ENCODE assay signal across 28 mouse cellular contexts in genomic region chr11:58127544-58127943, GRCm38 (mm10). TPM values are rescaled to one million over a fixed set of nuclear protein-coding genes. Genes with fewer than 3 reads are reported as not detected.
DNase-seq lines count a peak whose midpoint lies in the region; ATAC-seq and TF ChIP-seq lines count a peak whose summit lies in the region.
"Had no signal": no experiment of that assay in that cellular context is flagged by ENCODE, and none has a peak within 500 bp of the region (broad histone marks: within the 10 kb centered on the region; RNA-seq: fewer than 3 reads in every experiment).

No protein-coding gene starts in this region.

- TF ChIP-seq EP300 in MEL (IDR thresholded peaks at IDR 0.05; ENCODE audit: low read depth in 1 of 2, low read length in 2 of 2) = peak; percentile 65 to 77
- TF ChIP-seq EP300 in liver, postnatal 0 days (IDR thresholded peaks at IDR 0.05; ENCODE audit: low read depth) = peak; percentile 78

- no peaks in the 10 kb centered on the region for H3K9me3 ChIP-seq in MEL (replicated peaks; ENCODE audit: insufficient read depth, low read length)
- no peaks in the 10 kb centered on the region for H3K9me3 ChIP-seq in liver, postnatal 0 days (ENCODE audit: low read length)
- H3K9me3 ChIP-seq: hindbrain, embryonic 12.5 days; limb, embryonic 12.5 days; lung, embryonic 15.5 days; midbrain, embryonic 12.5 days had no signal

- no peaks in the 10 kb centered on the region for H3K27me3 ChIP-seq in MEL (ENCODE audit: control insufficient read depth in 1 of 2, insufficient read depth in 2 of 2, low read length in 2 of 2)
- H3K27me3 ChIP-seq in liver, adult 2 months (ENCODE audit: control insufficient read depth, insufficient read depth, low read length) = no peaks in the 10 kb centered on the region
- no peaks in the 10 kb centered on the region for H3K27me3 ChIP-seq in liver, postnatal 0 days (ENCODE audit: insufficient read depth, low read length)
- H3K27me3 ChIP-seq: hindbrain, embryonic 12.5 days; limb, embryonic 12.5 days; lung, embryonic 15.5 days; midbrain, embryonic 12.5 days had no signal

- TF ChIP-seq POLR2A in MEL (IDR thresholded peaks at IDR 0.05; ENCODE audit: control insufficient read depth in 1 of 2, insufficient read depth in 1 of 2, low read depth in 1 of 2, low read length in 2 of 2, poor library complexity in 1 of 2) = no peak
- no peak for TF ChIP-seq POLR2A in liver, adult 2 months (IDR thresholded peaks at IDR 0.05; ENCODE audit: extremely low read depth, insufficient read depth, low read length)

- no peak overlapping the region for H3K4me3 ChIP-seq in MEL (ENCODE audit: control insufficient read depth in 1 of 2, insufficient read depth in 1 of 2, low read depth in 2 of 2, low read length in 2 of 2)
- no peak overlapping the region for H3K4me3 ChIP-seq in liver, adult 2 months (ENCODE audit: insufficient read depth, low read depth, low read length)
- H3K4me3 ChIP-seq in liver, postnatal 0 days (ENCODE audit: low read depth, low read length) = no peak overlapping the region
- H3K4me3 ChIP-seq: erythroblast, embryonic 14.5 days; hindbrain, embryonic 12.5 days; limb, embryonic 12.5 days; lung, embryonic 15.5 days; midbrain, embryonic 12.5 days had no signal

- no peak for TF ChIP-seq RAD21 in MEL (IDR thresholded peaks at IDR 0.05; ENCODE audit: low read depth, low read length)

- H3K9ac ChIP-seq in MEL (ENCODE audit: control insufficient read depth, low read depth, low read length, poor library complexity, severe bottlenecking) = no peak overlapping the region
- no peak overlapping the region for H3K9ac ChIP-seq in liver, adult 2 months (ENCODE audit: low read depth, low read length)
- H3K9ac ChIP-seq in liver, postnatal 0 days (replicated peaks) = no peak overlapping the region
- H3K9ac ChIP-seq: hindbrain, embryonic 12.5 days; limb, embryonic 12.5 days; lung, embryonic 15.5 days; midbrain, embryonic 12.5 days had no signal

- peaks cover 9 to 29% of the 10 kb centered on the region in 2 experiments for H3K36me3 ChIP-seq in MEL (ENCODE audit: control insufficient read depth in 1 of 2, insufficient read depth in 2 of 2, low read length in 2 of 2)
- H3K36me3 ChIP-seq in liver, adult 2 months (ENCODE audit: control insufficient read depth, insufficient read depth, low read length) = peaks cover 16% of the 10 kb centered on the region; the same call in 1 of the 2 replicates
- H3K36me3 ChIP-seq in liver, postnatal 0 days (replicated peaks; ENCODE audit: insufficient read depth, low read length) = peaks cover 57% of the 10 kb centered on the region

- intact Hi-C loops in left cerebral cortex, postnatal 14 days (cut with DNase I) = no loop called here

- H3K27ac ChIP-seq in MEL (ENCODE audit: control insufficient read depth, low read depth, low read length) = peak overlapping the region; percentile 32
- peak overlapping the region; percentile 82 for H3K27ac ChIP-seq in liver, adult 2 months (replicated peaks; ENCODE audit: insufficient read depth, low read depth, low read length)
- H3K27ac ChIP-seq in liver, postnatal 0 days (ENCODE audit: low read depth) = peak overlapping the region; percentile 41; the same call in 1 of the 2 replicates
- H3K27ac ChIP-seq: hindbrain, embryonic 12.5 days; limb, embryonic 12.5 days; lung, embryonic 15.5 days; macrophage; midbrain, embryonic 12.5 days had no signal

- no peak overlapping the region for H3K4me2 ChIP-seq in liver, postnatal 0 days (ENCODE audit: low read depth, low read length)
- H3K4me2 ChIP-seq: heart, embryonic 11.5 days; hindbrain, embryonic 12.5 days; limb, embryonic 12.5 days; lung, embryonic 15.5 days; midbrain, embryonic 12.5 days had no signal

- peaks cover 3 to 5% of the 10 kb centered on the region in 2 experiments; a peak in 3 of 4 replicates for H3K4me1 ChIP-seq in MEL (ENCODE audit: control insufficient read depth in 1 of 2, insufficient read depth in 2 of 2, low read length in 2 of 2)
- peaks cover 7% of the 10 kb centered on the region for H3K4me1 ChIP-seq in liver, adult 2 months (ENCODE audit: control insufficient read depth, insufficient read depth, low read length)
- H3K4me1 ChIP-seq in liver, postnatal 0 days (ENCODE audit: insufficient read depth) = peaks cover 8% of the 10 kb centered on the region; the same call in 1 of the 2 replicates
- H3K4me1 ChIP-seq: hindbrain, embryonic 12.5 days; lung, embryonic 15.5 days; midbrain, embryonic 12.5 days had no signal

- WGBS in liver, adult 2 months = 22% methylated on average over 2 of the region's 2 CpGs
- WGBS in liver, postnatal 0 days (ENCODE audit: insufficient replicate concordance) = 34% methylated on average over 2 of the region's 2 CpGs

- peak; percentile 72 for DNase-seq in MEL (ENCODE audit: low read depth, low spot score)
- peak; percentile 73 for DNase-seq in c-Kit-positive CD71-positive TER-119-positive erythroid progenitor cells, embryonic 14.5 days (ENCODE audit: low spot score)
- DNase-seq in liver, adult 2 months (ENCODE audit: extremely low read depth, low read depth, low spot score) = peak; percentile 94
- DNase-seq in liver, postnatal 0 days = peak; percentile 19
- no peak for DNase-seq in left cerebral cortex, postnatal 14 days (ENCODE audit: low spot score in 2 of 2)
- no peak for DNase-seq in urinary bladder, postnatal 10 days (ENCODE audit: low spot score)
- DNase-seq in urinary bladder, postnatal 14 days (ENCODE audit: low spot score) = no peak
- DNase-seq: adrenal gland, postnatal 25 days; cerebellum, adult 8-10 months; heart, postnatal 14 days; kidney, adult 9 months; kidney, postnatal 36 days; layer of hippocampus, adult 9-11 months; thymus, adult 2 months had no signal

- ATAC-seq in liver, postnatal 0 days = peak; percentile 87
- ATAC-seq: forebrain, embryonic 16.5 days had no signal

- no peak for TF ChIP-seq CTCF in MEL (IDR thresholded peaks at IDR 0.05 in 2 of 3, conservative IDR thresholded peaks at IDR 0.05 in 1 of 3; ENCODE audit: control insufficient read depth in 1 of 3, insufficient read depth in 1 of 3, low read depth in 2 of 3, low read length in 3 of 3, poor library complexity in 1 of 3, severe bottlenecking in 1 of 3)
- TF ChIP-seq CTCF in liver, adult 2 months (IDR thresholded peaks at IDR 0.05; ENCODE audit: low read depth, low read length) = no peak
- no peak for TF ChIP-seq CTCF in liver, postnatal 0 days (IDR thresholded peaks at IDR 0.05; ENCODE audit: low read depth)

- no peaks in the 10 kb centered on the region for H3K79me2 ChIP-seq in MEL (ENCODE audit: control insufficient read depth, insufficient read depth, low read length, poor library complexity)
- H3K79me2 ChIP-seq in liver, adult 2 months (ENCODE audit: control insufficient read depth, insufficient read depth, low read length) = no peaks in the 10 kb centered on the region

TF ChIP-seq in MEL, 35 proteins besides CTCF, POLR2A, EP300 and RAD21 (continues in another document):
- TF ChIP-seq SMC3 (IDR thresholded peaks at IDR 0.05; ENCODE audit: low read depth, low read length) (no peak), TAL1 (IDR thresholded peaks at IDR 0.05; ENCODE audit: low read length) (peak; percentile 69), JUND (IDR thresholded peaks at IDR 0.05; ENCODE audit: low read depth, low read length) (no peak), USF2 (IDR thresholded peaks at IDR 0.05; ENCODE audit: borderline replicate concordance in 1 of 2, insufficient read depth in 1 of 2, low read depth in 1 of 2, low read length in 2 of 2) (peak in 1 of 2 experiments; percentile 77; a peak in 1 of 4 replicates), CHD1 (IDR thresholded peaks at IDR 0.05; ENCODE audit: low read depth, low read length) (no peak), GABPA (IDR thresholded peaks at IDR 0.05; ENCODE audit: low read depth, low read length) (no peak), ZNF384 (IDR thresholded peaks at IDR 0.05; ENCODE audit: low read depth, low read length) (no peak), RCOR1 (IDR thresholded peaks at IDR 0.05; ENCODE audit: low read depth, low read length) (no peak), MAX (IDR thresholded peaks at IDR 0.05; ENCODE audit: low read length) (peak; percentile 97), GATA1 (IDR thresholded peaks at IDR 0.05; ENCODE audit: low read depth, low read length) (peak; percentile 76), POLR2AphosphoS2 (IDR thresholded peaks at IDR 0.05; ENCODE audit: low read length) (no peak), CHD2 (IDR thresholded peaks at IDR 0.05; ENCODE audit: low read length) (no peak)

RNA-seq across cellular contexts. Expression of gene Cnot8, which starts 23.6 kb away (rescaled TPM):
- 70.3 and 73.3 TPM in 2 replicates for total RNA-seq in MEL (2012; rRNA removed)
- polyA plus RNA-seq in MEL (2012; ENCODE audit: insufficient read depth in 1 of 2, insufficient read length in 2 of 2, low read depth in 1 of 2, low replicate concordance in 2 of 2, missing spikeins in 1 of 2) = 10 to 100 TPM in 1 of 2 experiments, not detected in 1; 52.9 TPM
- total RNA-seq in liver, adult 2 months (2014; rRNA removed) = 48.0 and 49.1 TPM in 2 replicates
- 40.2 and 49.0 TPM in 2 replicates for polyA plus RNA-seq in liver, adult 2 months (2012; rRNA removed)
- 24.3 and 26.2 TPM in 2 replicates for polyA plus RNA-seq in liver, postnatal 0 days (2015; fragmentation: Nextera tagmentation; extraction: Ambion mirVana)
- 10 to 100 TPM; 52.1 to 54.3 TPM for total RNA-seq in left cerebral cortex, postnatal 14 days (2021)

RNA-seq across cellular contexts. Expression of gene Gm12248, which starts 34.6 kb away (rescaled TPM):
- total RNA-seq in MEL (2012; rRNA removed) = 0.12 and 0.23 TPM in 2 replicates
- under 1 TPM in 1 of 2 experiments, not detected in 1; 0.65 TPM for polyA plus RNA-seq in MEL (2012; ENCODE audit: insufficient read depth in 1 of 2, insufficient read length in 2 of 2, low read depth in 1 of 2, low replicate concordance in 2 of 2, missing spikeins in 1 of 2)
- total RNA-seq in liver, adult 2 months (2014; rRNA removed) = not detected in 2 replicates
- 1.7 TPM in 2 replicates for polyA plus RNA-seq in liver, adult 2 months (2012; rRNA removed)
- not detected in 2 replicates for polyA plus RNA-seq in liver, postnatal 0 days (2015; fragmentation: Nextera tagmentation; extraction: Ambion mirVana)
- total RNA-seq in left cerebral cortex, postnatal 14 days (2021) = not detected
- total RNA-seq: gastrocnemius, postnatal 4 days; heart, postnatal 14 days; monocyte, adult 5-6 weeks had no signal
- polyA plus RNA-seq: cortical plate, adult 2 months; embryonic facial prominence, embryonic 11.5 days; erythroblast, embryonic 14.5 days; forebrain, embryonic 16.5 days; heart, embryonic 11.5 days; limb, embryonic 12.5 days; lung, embryonic 15.5 days; macrophage; midbrain, embryonic 12.5 days; neural tube, embryonic 11.5 days; stomach, embryonic 14.5 days had no signal

RNA-seq across cellular contexts. Expression of gene Gemin5, which starts 40.8 kb away (rescaled TPM):
- 68.7 and 71.9 TPM in 2 replicates for total RNA-seq in MEL (2012; rRNA removed)
- 10 to 100 TPM; 46.5 to 52.5 TPM for polyA plus RNA-seq in MEL (2012; ENCODE audit: insufficient read depth in 1 of 2, insufficient read length in 2 of 2, low read depth in 1 of 2, low replicate concordance in 2 of 2, missing spikeins in 1 of 2)
- total RNA-seq in liver, adult 2 months (2014; rRNA removed) = 4.8 and 5.1 TPM in 2 replicates
- polyA plus RNA-seq in liver, adult 2 months (2012; rRNA removed) = 2.5 and 3.5 TPM in 2 replicates
- 4.2 and 5.3 TPM in 2 replicates for polyA plus RNA-seq in liver, postnatal 0 days (2015; fragmentation: Nextera tagmentation; extraction: Ambion mirVana)
- 10 to 100 TPM; 16.0 to 18.0 TPM for total RNA-seq in left cerebral cortex, postnatal 14 days (2021)

RNA-seq across cellular contexts. Expression of gene Mrpl22, which starts 43.9 kb away (rescaled TPM):
- 187 TPM in 2 replicates for total RNA-seq in MEL (2012; rRNA removed)
- 100 to 1,000 TPM in 1 of 2 experiments, not detected in 1; 144 TPM for polyA plus RNA-seq in MEL (2012; ENCODE audit: insufficient read depth in 1 of 2, insufficient read length in 2 of 2, low read depth in 1 of 2, low replicate concordance in 2 of 2, missing spikeins in 1 of 2)
- 34.5 and 41.1 TPM in 2 replicates for total RNA-seq in liver, adult 2 months (2014; rRNA removed)
- polyA plus RNA-seq in liver, adult 2 months (2012; rRNA removed) = 57.1 and 63.4 TPM in 2 replicates
- polyA plus RNA-seq in liver, postnatal 0 days (2015; fragmentation: Nextera tagmentation; extraction: Ambion mirVana) = 87.7 and 87.9 TPM in 2 replicates
- total RNA-seq in left cerebral cortex, postnatal 14 days (2021) = 10 to 100 TPM; 30.8 to 33.4 TPM

Comparison
In these comparisons a context has a peak if more than half of its experiments do, and no peak if none do; other contexts are left out.
1. DNase-seq: peak in MEL (single experiment), c-Kit-positive CD71-positive TER-119-positive erythroid progenitor cells, embryonic 14.5 days (single experiment), liver, adult 2 months (single experiment) and liver, postnatal 0 days (single experiment); none in left cerebral cortex, postnatal 14 days (0 of 2), urinary bladder, postnatal 10 days (single experiment) and urinary bladder, postnatal 14 days (single experiment).
2. H3K27ac ChIP-seq: peak in every context shown above with its lines; median percentile 82 in liver, adult 2 months; 41 in liver, postnatal 0 days; 32 in MEL.